Mouse (Mus musculus) T-helper 1 cell (primary cell): ENCODE measurements around the gene Bcat2.

Experiments used
- in situ Hi-C: fragments of 300-600 bp; cut with MboI, MseI; formaldehyde crosslinking; loops from one replicate; pipeline ENCODE4 v1.15.1; 2025; ENCODE audit warnings: high pct_unique_total_duplicates

Bcat2 gene

DNA sequence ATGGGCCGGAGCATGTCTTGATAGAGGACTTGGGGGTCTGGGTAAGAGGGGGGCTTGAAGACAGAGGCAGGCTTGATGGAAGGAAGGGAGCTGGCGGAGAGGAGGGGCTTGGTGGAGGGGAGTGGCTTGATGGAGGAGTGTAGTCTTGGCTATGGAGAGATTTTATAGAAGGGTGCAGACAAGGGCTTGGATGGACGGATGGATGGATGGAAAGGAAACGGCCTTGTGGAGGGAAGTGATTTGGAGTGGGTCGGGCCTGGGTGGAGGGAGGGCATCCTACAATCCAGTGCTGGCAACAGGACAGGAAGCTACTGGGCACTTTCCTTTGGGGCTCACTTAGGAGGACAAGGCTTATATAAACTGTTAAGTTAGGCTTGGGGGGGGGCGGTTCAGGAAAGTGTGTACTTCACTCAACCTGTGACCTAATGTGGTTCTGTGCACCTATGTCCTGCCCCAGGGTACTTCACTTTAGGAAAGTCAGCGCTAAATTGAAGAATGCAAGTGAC lies 56.7 kb downstream of the Bcat2 start:
- in situ Hi-C loops, result no loop called here

DNA sequence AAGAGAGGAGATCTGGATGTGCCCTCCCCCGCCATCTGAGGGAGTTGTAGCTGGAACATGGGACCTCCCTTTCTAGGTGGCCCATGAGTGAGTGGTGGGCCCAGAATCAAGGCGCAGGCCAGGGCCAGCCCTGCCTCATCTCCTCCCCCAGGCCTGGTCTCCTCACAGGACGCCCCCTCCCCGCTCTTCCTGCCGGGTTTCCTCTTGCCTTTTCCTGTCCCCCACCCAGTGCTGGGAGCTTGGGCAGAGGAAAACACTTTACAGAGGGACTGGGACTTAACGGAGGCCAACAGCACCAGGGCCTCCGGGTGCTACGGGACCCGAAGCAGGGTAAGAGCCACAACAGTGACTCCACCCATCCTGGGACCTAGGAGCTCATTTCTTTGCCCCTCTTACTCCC lies 57.3 kb downstream of the Bcat2 start, which contains the start of gene Rasip1:
TSS of gene Rasip1 (plus strand) at position 228 of the 400 bp plus-strand sequence.
- in situ Hi-C loops, result no loop called here

DNA sequence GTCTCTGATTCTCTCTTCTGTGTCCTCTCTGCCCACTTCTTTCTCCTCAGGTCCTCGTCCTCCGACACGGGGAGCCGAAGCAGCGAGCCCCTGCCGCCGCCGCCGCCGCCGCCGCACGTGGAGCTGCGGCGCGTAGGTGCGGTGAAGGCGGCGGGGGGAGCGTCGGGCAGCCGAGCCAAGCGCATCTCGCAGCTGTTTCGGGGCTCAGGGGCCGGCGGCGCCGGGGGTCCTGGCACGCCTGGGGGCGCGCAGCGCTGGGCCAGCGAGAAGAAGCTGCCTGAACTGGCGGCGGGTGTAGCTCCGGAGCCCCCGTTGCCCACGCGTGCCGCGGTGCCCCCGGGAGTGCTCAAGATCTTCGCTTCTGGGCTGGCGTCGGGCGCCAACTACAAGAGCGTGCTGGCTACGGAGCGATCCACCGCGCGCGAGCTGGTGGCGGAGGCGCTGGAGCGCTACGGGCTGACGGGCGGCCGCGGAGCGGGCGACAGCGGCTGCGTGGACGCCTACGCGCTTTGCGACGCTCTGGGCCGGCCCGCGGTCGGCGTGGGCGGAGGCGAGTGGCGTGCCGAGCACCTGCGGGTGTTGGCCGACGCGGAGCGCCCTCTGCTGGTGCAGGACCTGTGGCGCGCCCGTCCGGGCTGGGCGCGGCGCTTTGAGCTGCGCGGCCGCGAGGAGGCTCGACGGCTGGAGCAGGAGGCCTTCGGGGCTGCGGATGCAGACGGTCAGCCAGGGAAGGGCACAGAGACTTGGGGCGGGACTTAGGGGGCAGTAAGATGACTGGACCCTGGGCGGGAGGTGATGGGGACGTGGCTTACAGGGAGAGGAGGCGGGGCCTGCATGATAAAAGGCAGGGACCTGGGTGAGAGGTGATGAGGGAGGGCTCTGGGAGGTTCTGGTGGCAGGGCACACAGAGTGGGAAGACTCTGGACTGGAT lies 58.7 kb downstream of the Bcat2 start:
- in situ Hi-C loops, result no loop called here

DNA sequence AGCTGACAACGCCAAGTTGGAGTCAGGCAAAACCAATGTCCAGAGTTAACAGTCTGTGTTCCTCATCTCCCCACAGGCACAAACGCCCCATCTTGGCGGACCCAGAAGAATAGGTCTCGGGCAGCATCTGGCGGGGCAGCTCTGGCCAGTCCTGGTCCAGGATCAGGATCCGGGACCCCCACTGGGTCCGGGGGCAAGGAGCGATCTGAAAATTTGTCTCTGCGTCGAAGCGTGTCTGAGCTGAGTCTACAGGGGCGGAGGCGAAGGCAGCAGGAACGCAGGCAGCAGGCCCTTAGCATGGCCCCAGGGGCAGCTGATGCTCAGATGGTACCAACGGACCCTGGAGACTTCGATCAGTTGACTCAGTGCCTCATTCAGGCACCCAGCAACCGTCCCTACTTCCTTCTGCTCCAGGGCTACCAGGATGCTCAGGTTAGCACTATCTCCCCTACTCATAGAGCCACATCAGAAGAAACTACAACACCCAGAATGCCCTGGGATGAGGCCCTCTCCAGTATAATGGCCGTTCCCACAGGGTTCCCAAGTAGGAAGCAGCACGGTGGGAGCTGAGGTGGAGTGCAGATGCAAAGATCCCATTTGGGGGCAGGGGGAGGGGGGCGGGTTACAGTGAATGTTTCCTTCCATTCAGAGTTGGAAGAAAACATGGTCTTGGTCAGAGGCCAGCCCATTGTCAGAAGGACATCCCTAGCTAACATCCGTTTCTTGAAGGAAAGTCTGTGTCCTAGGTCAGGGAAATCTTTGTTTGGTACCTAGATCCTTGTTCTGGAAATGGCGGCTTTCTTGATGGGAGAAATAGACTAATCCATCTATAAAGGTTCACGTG lies 60.3 kb downstream of the Bcat2 start:
- in situ Hi-C loops, result no loop called here

DNA sequence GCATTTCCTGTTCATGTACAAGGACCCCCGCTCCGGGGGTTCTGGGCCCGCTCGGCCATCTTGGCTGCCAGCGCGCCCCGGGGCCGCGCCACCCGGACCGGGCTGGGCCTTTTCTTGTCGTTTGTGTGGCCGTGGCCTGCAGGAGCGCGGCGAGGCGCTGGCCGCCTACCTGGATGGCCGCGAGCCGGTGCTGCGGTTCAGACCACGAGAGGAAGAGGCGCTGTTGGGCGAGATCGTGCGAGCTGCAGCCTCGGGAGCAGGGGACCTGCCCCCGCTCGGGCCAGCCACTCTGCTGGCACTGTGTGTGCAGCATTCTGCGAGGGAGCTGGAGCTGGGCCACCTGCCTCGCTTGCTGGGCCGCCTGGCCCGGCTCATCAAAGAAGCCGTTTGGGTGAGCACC lies 62.5 kb downstream of the Bcat2 start:
- in situ Hi-C loops, result no loop called here

DNA sequence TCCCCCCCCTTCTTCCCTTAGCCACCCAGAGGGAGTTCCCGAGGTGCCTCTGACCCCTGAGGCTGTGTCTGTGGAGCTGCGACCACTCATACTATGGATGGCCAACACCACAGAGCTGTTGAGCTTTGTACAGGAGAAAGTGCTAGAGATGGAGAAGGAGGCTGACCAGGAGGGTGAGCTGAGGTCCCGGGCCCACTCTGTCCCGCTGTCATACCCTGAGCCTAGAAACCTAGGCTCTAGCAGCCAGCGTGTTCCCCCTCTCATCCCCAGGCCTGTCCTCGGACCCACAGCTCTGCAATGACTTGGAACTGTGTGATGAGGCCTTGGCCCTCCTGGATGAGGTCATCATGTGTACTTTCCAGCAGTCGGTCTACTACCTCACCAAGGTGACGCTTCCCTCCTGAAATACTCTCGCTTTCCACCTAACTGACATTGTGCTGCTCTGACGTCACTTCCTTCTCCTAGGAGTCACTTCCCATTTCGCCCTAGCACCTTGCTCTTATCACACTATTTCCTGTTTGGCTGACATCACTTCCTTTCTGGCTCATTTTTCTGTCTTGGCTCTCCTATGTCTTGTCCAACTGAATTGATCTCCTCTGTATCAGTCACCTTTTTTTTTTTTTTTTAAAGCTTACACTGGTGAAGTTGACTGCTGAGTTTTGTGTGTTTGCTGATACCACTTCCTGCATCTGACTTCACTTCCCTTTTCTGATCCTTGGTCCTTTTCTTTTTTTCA lies 65.2 kb downstream of the Bcat2 start:
- in situ Hi-C loops, result no loop called here

DNA sequence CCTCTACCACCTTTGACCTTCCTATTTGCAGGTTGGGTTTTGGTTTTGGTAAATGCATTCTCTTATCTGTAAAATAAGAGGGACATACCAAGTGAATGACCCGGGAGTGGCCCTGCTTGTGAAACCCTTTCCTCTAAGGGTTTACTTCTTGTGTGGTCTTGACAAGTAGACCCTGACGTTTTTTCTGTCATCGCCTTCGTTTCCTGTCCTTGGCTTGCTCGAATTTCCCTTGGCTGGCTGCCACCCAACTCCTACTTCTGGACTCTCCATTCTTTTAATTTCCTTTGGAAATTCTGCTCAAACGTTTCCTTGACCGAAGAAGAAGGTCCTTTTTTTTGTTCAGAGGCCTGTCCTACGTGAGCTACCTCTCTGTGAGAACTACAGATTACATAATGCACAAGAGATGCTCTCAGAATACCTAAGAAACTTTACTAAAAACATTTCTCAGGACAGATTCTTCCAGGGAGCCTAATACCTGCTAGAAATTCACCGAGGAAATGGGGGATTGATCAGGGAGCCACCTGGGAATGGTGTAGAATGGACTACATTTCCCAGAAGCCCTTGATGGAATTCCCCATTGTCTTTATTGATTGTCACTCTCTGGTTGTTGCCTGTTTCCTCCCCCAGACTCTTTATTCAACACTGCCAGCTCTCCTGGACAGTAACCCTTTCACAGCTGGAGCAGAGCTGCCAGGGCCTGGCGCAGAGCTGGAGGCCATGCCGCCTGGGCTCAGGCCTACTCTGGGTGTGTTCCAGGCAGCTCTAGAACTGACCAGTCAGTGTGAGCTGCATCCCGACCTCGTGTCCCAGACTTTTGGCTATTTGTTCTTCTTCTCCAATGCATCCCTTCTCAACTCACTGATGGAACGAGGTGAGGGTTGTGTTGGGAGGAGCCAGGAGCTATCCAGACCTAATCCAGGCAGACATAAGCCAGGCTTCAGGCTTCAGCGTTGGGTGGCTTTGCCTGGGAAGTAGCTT lies 66.0 kb downstream of the Bcat2 start:
- in situ Hi-C loops, result no loop called here

DNA sequence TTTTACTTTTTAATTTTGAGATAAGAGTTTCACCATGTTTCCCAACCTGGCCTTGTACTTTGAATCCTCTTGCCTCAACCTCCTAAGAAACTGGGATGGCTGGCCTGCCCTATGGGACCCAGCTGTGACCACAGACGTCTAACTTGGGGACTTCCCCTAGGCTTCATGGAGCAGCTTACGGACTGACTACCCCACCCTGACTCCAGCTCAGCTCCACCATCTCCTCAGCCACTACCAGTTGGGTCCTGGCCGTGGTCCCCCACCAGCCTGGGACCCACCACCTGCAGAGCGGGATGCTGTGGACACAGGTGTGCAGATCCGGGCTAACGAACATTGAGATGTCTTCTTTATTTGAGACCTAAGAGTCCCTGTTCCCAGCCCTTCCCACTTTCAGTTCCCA lies 67.8 kb downstream of the Bcat2 start:
- in situ Hi-C loops, result no loop called here

DNA sequence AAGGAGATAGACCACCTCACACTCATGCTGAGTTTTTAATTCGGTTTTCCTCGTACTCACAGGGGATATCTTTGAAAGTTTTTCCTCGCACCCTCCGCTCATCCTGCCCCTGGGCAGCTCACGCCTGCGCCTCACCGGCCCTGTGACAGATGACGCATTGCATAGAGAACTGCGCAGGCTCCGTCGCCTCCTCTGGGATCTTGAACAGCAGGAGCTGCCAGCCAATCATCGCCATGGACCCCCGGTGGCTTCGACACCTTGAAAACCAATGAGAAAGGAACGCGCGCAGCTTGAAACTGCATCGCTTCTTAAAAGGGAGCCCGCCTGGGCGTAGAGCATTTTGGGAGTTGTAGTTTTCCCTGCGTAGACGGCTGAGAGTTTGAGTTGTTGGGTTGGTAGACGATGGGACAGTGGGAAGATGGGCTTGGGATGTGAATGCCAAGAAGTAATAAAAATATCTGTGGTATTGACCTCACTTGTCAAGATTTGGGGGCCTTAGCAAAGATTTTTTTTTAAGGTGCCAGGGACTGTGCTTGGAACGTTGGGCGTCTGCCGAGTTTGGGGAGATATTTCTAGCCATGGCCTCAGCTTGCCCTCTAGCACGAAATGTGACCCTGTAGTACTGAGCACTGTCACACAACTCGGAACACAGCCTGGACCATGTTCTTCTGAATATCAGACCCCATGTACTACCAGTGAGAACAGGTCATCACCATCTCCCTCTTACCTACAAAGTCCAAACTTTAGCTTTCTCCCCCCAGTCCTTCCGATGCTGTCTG lies 68.9 kb downstream of the Bcat2 start:
- in situ Hi-C loops, result no loop called here
